Mouse (Mus musculus) brain, embryonic 14.5 days (tissue): ENCODE data around the gene Actn2. TPM values are rescaled to one million over a fixed set of nuclear protein-coding genes. Genes with fewer than 3 reads are reported as not detected.
A peak's percentile ranks its signal among the peaks of the same experiment; 100 is the strongest.

Experiments
- DNase-seq: peaks from one replicate; pipeline ENCODE4 v3.0.0-alpha.2; 2011; ENCODE audit warnings: low read depth
- CTCF ChIP-seq: fragments of 200-500 bp; IDR thresholded peaks from 2 replicates; pipeline ENCODE4 v1.5.1; 2012; ENCODE audit warnings: inconsistent platforms, mild to moderate bottlenecking, moderate library complexity, borderline replicate concordance; ENCODE audit not compliant: insufficient read depth, insufficient read length; ENCODE audit errors: extremely low read depth
- POLR2A ChIP-seq: fragments of 200-500 bp; IDR thresholded peaks from 2 replicates; pipeline ENCODE4 v1.6.1; 2012; ENCODE audit warnings: mild to moderate bottlenecking, inconsistent platforms, borderline replicate concordance; ENCODE audit not compliant: poor library complexity, insufficient read depth, insufficient read length, severe bottlenecking; ENCODE audit errors: extremely low read depth
- polyA plus RNA-seq: library from polyadenylated mRNA; depleted of rRNA; stranded (reverse); fragments of >200 nt; gene quantifications from 2 replicates; pipeline ENCODE4 v1.2.3, GENCODE M21; 2012

Gene Actn2
- polyA plus RNA-seq, 1 experiment = 3.4 TPM

DNA sequence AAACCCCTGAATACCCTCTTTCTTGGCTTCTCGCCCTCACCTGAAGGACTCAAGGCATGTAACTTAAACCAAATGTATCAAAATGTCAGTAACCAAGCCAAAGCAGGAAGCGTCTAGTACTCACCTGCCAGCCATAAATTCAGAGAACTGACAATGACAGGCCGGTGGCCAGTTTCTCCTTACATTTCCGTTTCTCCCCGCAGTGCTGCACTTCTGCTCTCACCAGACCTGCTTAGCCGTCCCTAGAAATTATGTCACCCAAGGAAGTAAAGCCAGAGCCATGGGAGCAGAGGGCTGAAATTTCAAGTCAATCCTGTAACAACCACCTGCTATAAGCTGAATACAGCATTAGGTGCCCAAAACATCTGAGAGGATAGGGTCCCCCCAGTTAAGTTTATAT lies 887 bp upstream of the Actn2 start:
- no peak for DNase-seq
- TF ChIP-seq POLR2A (no peak), CTCF (no peak)

DNA sequence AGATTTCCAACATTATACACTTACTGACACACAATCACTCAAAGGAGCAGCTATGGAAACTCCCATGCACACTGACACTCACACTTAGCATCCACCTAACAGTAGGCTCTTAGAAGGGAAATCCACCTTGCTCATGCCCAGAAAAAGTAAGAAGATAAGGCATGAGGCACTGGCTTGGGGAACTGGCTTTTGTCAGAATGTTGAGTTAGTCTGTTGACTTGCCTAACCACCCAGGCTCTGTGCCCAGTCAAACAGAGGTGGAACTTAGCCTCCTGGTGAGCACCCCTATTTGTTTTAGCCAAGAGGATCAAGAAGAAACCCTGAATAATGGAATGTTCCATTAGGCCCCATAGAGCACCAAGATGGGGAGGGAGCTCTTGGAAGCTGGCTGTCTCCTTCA lies 1.1 kb downstream of the Actn2 start:
- no peak for DNase-seq
- no peak for TF ChIP-seq CTCF
- TF ChIP-seq POLR2A = no peak

- no peak for DNase-seq
- TF ChIP-seq CTCF (no peak), POLR2A (no peak)
Observed at GRCm38 (mm10) chr13:12337752-12338151, 2.8 kb downstream of the Actn2 start.

DNA sequence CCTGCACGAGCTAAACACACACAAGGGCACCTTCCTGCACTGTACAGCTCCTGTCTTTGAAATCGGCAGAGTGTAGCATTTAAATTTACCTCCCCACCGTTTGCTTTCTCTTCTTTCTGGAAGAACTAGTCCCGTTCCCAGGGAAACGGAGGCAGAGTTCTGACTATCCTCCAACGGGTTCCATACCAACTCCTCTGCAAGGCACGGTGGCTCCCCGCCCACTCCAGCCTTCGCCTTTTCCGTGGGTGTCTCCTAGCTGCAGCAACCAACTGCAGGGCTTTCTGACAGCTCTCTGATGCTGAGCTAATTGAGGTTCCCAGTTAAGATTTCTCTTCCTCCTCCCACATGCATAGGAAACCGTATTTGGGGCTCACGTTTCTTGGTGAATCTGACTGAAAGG lies 6.5 kb downstream of the Actn2 start:
- TF ChIP-seq POLR2A = no peak
- no peak for TF ChIP-seq CTCF
- no peak for DNase-seq

GRCm38 (mm10) chr13:12331528-12331927 lies 9.0 kb downstream of the Actn2 start:
- TF ChIP-seq POLR2A (no peak), CTCF (no peak)

GRCm38 (mm10) chr13:12328392-12328791 lies 12.2 kb downstream of the Actn2 start:
- no peak for TF ChIP-seq CTCF
- no peak for TF ChIP-seq POLR2A
- no peak for DNase-seq

More at GRCm38 (mm10) chr13:12331528-12331927, 9.0 kb downstream of the Actn2 start:
- DNase-seq = no peak

DNA sequence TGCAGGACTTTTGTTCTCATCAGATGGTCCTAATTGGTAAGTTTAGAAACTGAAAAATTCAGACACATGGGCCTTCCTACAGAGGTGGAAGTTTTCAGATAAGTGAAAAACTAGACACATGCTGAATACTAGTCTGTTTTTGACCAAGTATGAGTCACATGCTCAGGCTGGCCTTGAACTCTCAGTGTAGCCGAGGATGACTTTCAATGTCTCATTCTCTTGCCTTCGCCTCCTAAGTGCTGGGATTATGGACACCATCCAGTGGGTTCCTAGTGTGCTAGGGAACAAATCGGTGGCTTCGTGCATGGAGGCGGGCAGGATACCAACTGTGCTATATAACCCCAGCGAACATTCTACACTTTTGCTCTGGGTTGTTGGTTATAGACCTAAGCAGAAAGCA lies 13.0 kb downstream of the Actn2 start:
- no peak for DNase-seq
- no peak for TF ChIP-seq CTCF

DNA sequence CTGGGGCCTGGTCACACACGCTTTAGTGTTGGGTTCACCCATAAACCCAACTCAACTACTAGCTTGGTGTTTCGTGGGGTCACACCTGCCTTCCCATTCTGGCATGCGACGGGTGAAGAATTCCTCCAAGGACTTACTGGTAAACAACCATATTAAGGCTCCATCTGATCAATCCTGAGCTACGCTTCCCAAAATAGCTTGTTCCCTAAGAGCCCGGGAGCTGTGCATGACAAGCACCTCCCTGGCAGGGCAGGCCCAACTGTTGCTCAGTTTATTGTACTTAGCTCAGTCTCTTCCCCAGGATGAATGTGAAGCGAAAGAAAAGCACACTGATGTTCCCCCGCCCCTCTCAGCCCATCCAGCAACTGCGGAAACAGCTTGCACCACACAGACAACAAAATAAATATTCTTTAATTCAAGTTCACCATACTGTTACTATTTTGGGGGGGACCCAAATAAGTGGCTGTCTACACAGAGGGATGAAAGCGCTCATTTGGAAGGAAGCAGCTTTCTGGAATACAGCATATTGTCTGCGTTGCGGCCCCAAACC lies 17.4 kb downstream of the Actn2 start:
- DNase-seq = no peak
- TF ChIP-seq POLR2A (no peak), CTCF (no peak)

DNA sequence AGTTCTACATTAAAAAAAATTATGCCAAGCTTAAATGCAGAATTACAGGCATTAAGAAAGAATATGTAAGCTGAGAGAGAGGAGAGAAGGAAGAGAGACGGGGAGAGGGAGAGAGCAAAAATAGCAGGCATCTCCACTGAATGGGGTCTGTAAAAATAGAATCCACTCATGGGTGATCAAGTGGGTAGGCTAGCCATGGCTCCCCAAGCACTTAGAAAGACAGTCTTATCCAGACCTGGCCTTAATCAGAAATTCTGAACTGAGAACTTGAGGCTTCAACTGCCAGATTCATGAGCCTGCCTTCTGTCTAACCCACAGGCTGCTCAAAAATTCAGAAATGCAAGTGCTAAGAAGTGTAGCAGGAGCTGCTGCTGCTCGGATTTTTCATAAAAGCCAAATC lies 20.4 kb downstream of the Actn2 start:
- no peak for DNase-seq
- TF ChIP-seq CTCF = no peak
- TF ChIP-seq POLR2A = no peak

DNA sequence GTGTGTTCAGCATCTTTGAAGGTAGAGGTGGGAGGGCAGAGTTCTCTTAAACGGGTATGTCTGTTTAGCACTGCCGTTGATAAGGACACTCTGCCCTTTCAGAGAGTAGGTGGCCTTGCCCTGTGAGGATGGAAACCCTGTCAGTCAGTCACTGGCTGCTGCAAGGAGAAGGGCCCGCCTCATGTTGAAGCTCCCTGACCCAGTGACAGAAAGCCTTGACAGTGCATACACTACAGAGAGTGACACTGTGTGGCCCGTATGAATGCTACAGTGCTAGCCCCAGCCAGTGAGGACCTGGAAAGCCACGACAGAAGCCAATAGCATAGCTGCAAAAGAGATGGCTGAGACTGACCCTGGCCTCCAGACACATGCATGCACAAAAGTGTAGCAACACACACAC lies 22.5 kb downstream of the Actn2 start:
- TF ChIP-seq POLR2A (no peak), CTCF (no peak)
- DNase-seq = no peak

GRCm38 (mm10) chr13:12317191-12317765 lies 23.3 kb downstream of the Actn2 start:
- DNase-seq = no peak
- no peak for TF ChIP-seq CTCF

DNA sequence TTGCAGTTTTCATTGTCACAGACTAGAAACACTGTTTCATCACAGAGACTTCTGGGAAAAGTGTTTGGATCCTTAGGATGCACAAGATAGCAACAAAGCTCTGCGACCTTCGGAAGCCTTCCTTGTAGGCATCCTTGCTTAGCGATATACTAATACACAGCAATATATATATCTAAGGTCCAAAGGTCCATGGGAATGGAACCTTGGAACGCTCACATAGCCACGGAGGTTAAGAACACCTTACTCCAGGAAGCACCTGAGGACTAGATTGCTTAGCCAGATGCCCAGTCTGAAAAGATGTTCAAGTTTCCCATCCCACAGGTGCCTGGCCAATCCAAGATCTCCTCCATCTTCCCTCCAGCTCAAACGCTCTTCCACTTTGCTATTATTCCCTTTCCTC lies 26.4 kb downstream of the Actn2 start:
- no peak for DNase-seq
- TF ChIP-seq POLR2A (no peak), CTCF (no peak)

- TF ChIP-seq CTCF (no peak), POLR2A (no peak)
Observed at GRCm38 (mm10) chr13:12311930-12312492, 28.5 kb downstream of the Actn2 start.

DNA sequence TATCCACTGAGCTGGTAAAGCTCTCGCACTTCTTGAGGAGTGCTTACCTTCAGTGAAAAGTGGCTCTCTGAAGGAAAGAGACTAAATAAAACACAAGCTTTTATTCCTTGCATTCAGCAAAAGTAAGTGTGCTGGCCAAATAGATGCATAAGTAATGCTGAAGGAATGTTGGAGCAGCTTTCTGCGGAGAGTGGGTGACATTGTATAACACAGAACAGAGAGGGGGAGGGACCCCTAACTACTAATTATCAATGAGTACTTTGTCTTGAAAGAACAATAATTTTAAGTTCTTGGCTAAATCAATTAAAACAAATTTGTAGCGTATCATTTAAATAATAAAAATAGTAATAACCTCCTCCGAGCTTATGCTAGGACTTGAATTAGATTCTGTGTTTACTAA lies 29.2 kb downstream of the Actn2 start:
- TF ChIP-seq CTCF (no peak), POLR2A (no peak)
- DNase-seq = peak; percentile 78

More at GRCm38 (mm10) chr13:12311930-12312492, 28.5 kb downstream of the Actn2 start:
- peak; percentile 89 for DNase-seq
